Mouse (Mus musculus) embryonic fibroblast, embryonic 13.5 days (primary cell): Measurements from ENCODE around the gene Frmd6.

Source experiments
- CTCF ChIP-seq: IDR thresholded peaks from 2 replicates; pipeline ENCODE4 v1.5.1; 2011; ENCODE audit warnings: mild to moderate bottlenecking, control low read depth, low read length, moderate library complexity, borderline replicate concordance; ENCODE audit not compliant: insufficient read depth
- POLR2A ChIP-seq: IDR thresholded peaks from 2 replicates; pipeline ENCODE4 v1.6.1; 2011; ENCODE audit warnings: low read depth, mild to moderate bottlenecking, control low read depth, low read length, moderate library complexity

DNA sequence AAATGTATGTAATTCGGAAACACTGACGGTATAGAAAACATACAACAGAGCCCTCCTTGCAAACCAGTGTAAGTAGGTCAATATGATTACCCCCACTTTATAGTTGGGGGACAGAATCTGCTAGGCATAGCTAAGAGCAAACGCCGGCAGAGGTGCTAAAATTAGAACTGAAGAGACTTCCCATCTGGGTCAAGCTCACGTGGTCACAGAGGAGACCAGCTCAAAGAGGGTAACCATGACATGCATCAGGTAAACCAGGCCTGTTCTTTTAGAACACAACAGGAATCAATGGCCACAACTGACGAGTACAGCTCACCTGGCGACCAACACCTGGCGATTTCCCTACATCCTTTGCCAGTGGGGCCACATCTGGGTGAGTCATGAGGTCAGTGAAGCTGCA is 25.2 kb upstream of the Frmd6 start:
- TF ChIP-seq POLR2A (no peak), CTCF (no peak)
